Comparison of ENCODE assay signal across 12 mouse cellular contexts in the genomic region with DNA sequence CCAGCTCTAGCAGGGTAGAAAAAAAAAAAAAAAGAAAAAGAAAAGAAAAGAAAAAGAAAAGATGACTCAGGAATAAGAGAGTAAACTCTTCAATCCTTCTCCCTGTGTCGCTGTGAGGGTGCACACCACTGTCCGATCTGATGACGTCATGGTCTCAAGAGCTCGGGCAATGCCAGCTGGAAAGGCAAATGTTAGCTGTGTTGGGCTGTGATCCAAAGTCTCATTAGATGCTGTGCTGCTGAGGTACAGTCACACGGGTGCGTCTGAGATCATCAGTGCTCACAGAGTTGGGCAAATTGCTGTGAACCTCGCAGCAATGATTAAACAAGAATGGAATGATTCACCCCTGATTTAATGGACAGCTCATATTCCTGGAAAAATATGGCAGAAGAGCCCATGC. TPM values are rescaled to one million over a fixed set of nuclear protein-coding genes. Genes with fewer than 3 reads are reported as not detected.
A peak's percentile ranks its signal among the peaks of the same experiment; 100 is the strongest.
DNase-seq lines count a peak whose midpoint lies in the region; ATAC-seq and TF ChIP-seq lines count a peak whose summit lies in the region.
"Had no signal": no experiment of that assay in that cellular context is flagged by ENCODE, and none has a peak within 500 bp of the region (broad histone marks: within the 10 kb centered on the region; RNA-seq: fewer than 3 reads in every experiment).

No protein-coding gene starts in this region.

- H3K9me3 ChIP-seq in forebrain, embryonic 13.5 days (replicated peaks) = no peaks in the 10 kb centered on the region
- H3K9me3 ChIP-seq in forebrain, embryonic 10.5 days = peaks cover 6% of the 10 kb centered on the region; the same call in 1 of the 2 replicates
- H3K9me3 ChIP-seq: heart, embryonic 15.5 days had no signal

- no peaks in the 10 kb centered on the region for H3K36me3 ChIP-seq in forebrain, embryonic 13.5 days (ENCODE audit: poor library complexity, severe bottlenecking)
- H3K36me3 ChIP-seq in forebrain, embryonic 10.5 days (replicated peaks) = no peaks in the 10 kb centered on the region
- no peaks in the 10 kb centered on the region for H3K36me3 ChIP-seq in thymus, adult 2 months (ENCODE audit: control insufficient read depth, insufficient read depth, low read length)
- H3K36me3 ChIP-seq: heart, embryonic 15.5 days; limb, embryonic 13.5 days had no signal

- no peak overlapping the region; the same call in 1 of the 2 replicates for H3K4me2 ChIP-seq in forebrain, embryonic 13.5 days
- H3K4me2 ChIP-seq: heart, embryonic 15.5 days; limb, embryonic 13.5 days had no signal

- H3K27ac ChIP-seq in forebrain, embryonic 13.5 days = 0 out of 2 replicates have a peak overlapping the region, but pooled peaks have one; percentile 44
- H3K27ac ChIP-seq in forebrain, embryonic 10.5 days = no peak overlapping the region
- H3K27ac ChIP-seq in thymus, adult 2 months (ENCODE audit: control insufficient read depth, insufficient read depth, low read length) = no peak overlapping the region
- H3K27ac ChIP-seq: heart, embryonic 15.5 days; kidney, postnatal 0 days; limb, embryonic 13.5 days had no signal

- TF ChIP-seq POLR2A in thymus, adult 2 months (IDR thresholded peaks at IDR 0.05; ENCODE audit: control insufficient read depth, extremely low read depth, insufficient read depth, low read length, poor library complexity) = no peak

- no peak overlapping the region for H3K9ac ChIP-seq in forebrain, embryonic 13.5 days
- H3K9ac ChIP-seq: heart, embryonic 15.5 days; limb, embryonic 13.5 days had no signal

- peak; percentile 55; the same call in 1 of the 2 replicates for ATAC-seq in forebrain, embryonic 13.5 days

- no peak for TF ChIP-seq CTCF in thymus, adult 2 months (IDR thresholded peaks at IDR 0.05; ENCODE audit: borderline replicate concordance, control insufficient read depth, extremely low read depth, insufficient read depth, low read length, poor library complexity)

- intact Hi-C loops in left cerebral cortex, postnatal 4 days (cut with DNase I) = no loop called here

- no peaks in the 10 kb centered on the region for H3K27me3 ChIP-seq in forebrain, embryonic 13.5 days
- H3K27me3 ChIP-seq in forebrain, embryonic 10.5 days (ENCODE audit: poor library complexity, severe bottlenecking) = no peaks in the 10 kb centered on the region
- H3K27me3 ChIP-seq in thymus, adult 2 months (ENCODE audit: control insufficient read depth, insufficient read depth, low read length) = no peaks in the 10 kb centered on the region
- H3K27me3 ChIP-seq: heart, embryonic 15.5 days; limb, embryonic 13.5 days had no signal

- WGBS in forebrain, embryonic 13.5 days = 51% methylated on average over 7 of the region's 7 CpGs
- WGBS in forebrain, embryonic 10.5 days = 92% methylated on average over 7 of the region's 7 CpGs
- WGBS in thymus, adult 2 months = 95% methylated on average over 7 of the region's 7 CpGs

- peaks cover 16% of the 10 kb centered on the region for H3K4me1 ChIP-seq in forebrain, embryonic 13.5 days
- H3K4me1 ChIP-seq in forebrain, embryonic 10.5 days = peaks cover 7% of the 10 kb centered on the region; the same call in 1 of the 2 replicates
- H3K4me1 ChIP-seq in thymus, adult 2 months (replicated peaks; ENCODE audit: control insufficient read depth, insufficient read depth, low read length) = no peaks in the 10 kb centered on the region
- H3K4me1 ChIP-seq: heart, embryonic 15.5 days; limb, embryonic 13.5 days had no signal

- DNase-seq in forebrain, embryonic 10.5 days (ENCODE audit: extremely low spot score, low spot score) = no peak
- peak; percentile 40 for DNase-seq in left cerebral cortex, postnatal 4 days
- DNase-seq in left cerebral cortex, adult 11 months (ENCODE audit: low spot score) = no peak
- DNase-seq in adrenal gland, postnatal 14 days = peak; percentile 52
- DNase-seq in kidney, postnatal 36 days = peak; percentile 59 to 64
- no peak for DNase-seq in neural tube, embryonic 10.5 days (ENCODE audit: extremely low spot score, low spot score)
- no peak for DNase-seq in thymus, adult 2 months
- DNase-seq: cerebellum, postnatal 25 days had no signal

- no peak overlapping the region for H3K4me3 ChIP-seq in forebrain, embryonic 13.5 days
- H3K4me3 ChIP-seq in forebrain, embryonic 10.5 days = no peak overlapping the region
- H3K4me3 ChIP-seq in thymus, adult 2 months (ENCODE audit: control insufficient read depth, insufficient read depth, low read length) = no peak overlapping the region
- H3K4me3 ChIP-seq: heart, embryonic 15.5 days; limb, embryonic 13.5 days had no signal

RNA-seq across cellular contexts. Expression of gene Ptgr2, which starts 6.1 kb away (rescaled TPM):
- polyA plus RNA-seq in forebrain, embryonic 13.5 days (2015; fragmentation: Nextera tagmentation; extraction: Ambion mirVana) = 13.3 and 16.7 TPM in 2 replicates
- polyA plus RNA-seq in forebrain, embryonic 10.5 days (2016; fragmentation: Nextera tagmentation; extraction: Ambion mirVana) = 17.7 and 18.2 TPM in 2 replicates
- total RNA-seq in left cerebral cortex, postnatal 4 days (2021) = 10 to 100 TPM; 19.1 to 20.5 TPM
- 132 and 143 TPM in 2 replicates for total RNA-seq in adrenal gland, postnatal 14 days (2021)
- 7.4 and 8.1 TPM in 2 replicates for polyA plus RNA-seq in thymus, adult 2 months (2012; rRNA removed)

RNA-seq across cellular contexts. Expression of gene Zfp410, which starts 37.8 kb away (rescaled TPM):
- 109 and 120 TPM in 2 replicates for polyA plus RNA-seq in forebrain, embryonic 13.5 days (2015; fragmentation: Nextera tagmentation; extraction: Ambion mirVana)
- polyA plus RNA-seq in forebrain, embryonic 10.5 days (2016; fragmentation: Nextera tagmentation; extraction: Ambion mirVana) = 119 and 120 TPM in 2 replicates
- total RNA-seq in left cerebral cortex, postnatal 4 days (2021) = 10 to 100 TPM; 46.4 to 56.3 TPM
- total RNA-seq in adrenal gland, postnatal 14 days (2021) = 42.2 and 52.6 TPM in 2 replicates
- 59.1 and 59.5 TPM in 2 replicates for polyA plus RNA-seq in thymus, adult 2 months (2012; rRNA removed)

Comparison
In these comparisons a context has a peak if more than half of its experiments do, and no peak if none do; other contexts are left out.
1. DNase-seq: peak in left cerebral cortex, postnatal 4 days (single experiment), adrenal gland, postnatal 14 days (single experiment) and kidney, postnatal 36 days (2 of 2); none in forebrain, embryonic 10.5 days (single experiment), left cerebral cortex, adult 11 months (single experiment), neural tube, embryonic 10.5 days (single experiment) and thymus, adult 2 months (single experiment).